ENCODE assay signal across 9 mouse cellular contexts in genomic region chr11:116222740-116223059, GRCm38 (mm10). TPM values are rescaled to one million over a fixed set of nuclear protein-coding genes. Genes with fewer than 3 reads are reported as not detected.
DNase-seq lines count a peak whose midpoint lies in the region; ATAC-seq and TF ChIP-seq lines count a peak whose summit lies in the region.
"Had no signal": no experiment of that assay in that cellular context is flagged by ENCODE, and none has a peak within 500 bp of the region (broad histone marks: within the 10 kb centered on the region; RNA-seq: fewer than 3 reads in every experiment).

No protein-coding gene starts in this region.

- no peaks in the 10 kb centered on the region for H3K9me3 ChIP-seq in kidney, postnatal 0 days (replicated peaks; ENCODE audit: low read length)
- H3K9me3 ChIP-seq in forebrain, embryonic 10.5 days, result peaks cover 18% of the 10 kb centered on the region
- H3K9me3 ChIP-seq in limb, embryonic 10.5 days (replicated peaks), result no peaks in the 10 kb centered on the region
- no peaks in the 10 kb centered on the region for H3K9me3 ChIP-seq in neural tube, embryonic 14.5 days (ENCODE audit: control insufficient read depth, low read length)

- H3K36me3 ChIP-seq in kidney, postnatal 0 days (ENCODE audit: insufficient read depth, low read length), result no peaks in the 10 kb centered on the region
- H3K36me3 ChIP-seq in forebrain, embryonic 10.5 days (replicated peaks), result peaks cover 8% of the 10 kb centered on the region
- peaks cover 20% of the 10 kb centered on the region; the same call in 1 of the 2 replicates for H3K36me3 ChIP-seq in limb, embryonic 10.5 days
- H3K36me3 ChIP-seq in neural tube, embryonic 14.5 days (ENCODE audit: control insufficient read depth, insufficient read depth, low read length), result no peaks in the 10 kb centered on the region

- no peak for TF ChIP-seq CTCF in kidney, postnatal 0 days (IDR thresholded peaks at IDR 0.05; ENCODE audit: low read depth)

- peak overlapping the region; percentile 63 for H3K4me2 ChIP-seq in kidney, postnatal 0 days (ENCODE audit: low read length)
- H3K4me2 ChIP-seq in neural tube, embryonic 14.5 days (ENCODE audit: low read depth, low read length), result peak overlapping the region; percentile 42

- H3K27ac ChIP-seq in kidney, postnatal 0 days, result no peak overlapping the region
- H3K27ac ChIP-seq in forebrain, embryonic 10.5 days, result peak overlapping the region; percentile 59
- peak overlapping the region; percentile 69 for H3K27ac ChIP-seq in limb, embryonic 10.5 days
- H3K27ac ChIP-seq in neural tube, embryonic 14.5 days (ENCODE audit: low read depth, low read length), result no peak overlapping the region

- WGBS in kidney, postnatal 0 days, result 19% methylated on average over 23 of the region's 23 CpGs
- WGBS in forebrain, embryonic 10.5 days, result 17% methylated on average over 23 of the region's 23 CpGs
- WGBS in limb, embryonic 10.5 days, result 12% methylated on average over 23 of the region's 23 CpGs
- WGBS in neural tube, embryonic 14.5 days, result 13% methylated on average over 23 of the region's 23 CpGs

- peak overlapping the region; percentile 33 for H3K4me3 ChIP-seq in kidney, postnatal 0 days (replicated peaks; ENCODE audit: low read depth, low read length)
- H3K4me3 ChIP-seq in forebrain, embryonic 10.5 days, result peak overlapping the region; percentile 52
- peak overlapping the region; percentile 48 for H3K4me3 ChIP-seq in limb, embryonic 10.5 days
- peak overlapping the region; percentile 20 for H3K4me3 ChIP-seq in neural tube, embryonic 14.5 days (ENCODE audit: low read depth, low read length)

- H3K27me3 ChIP-seq in kidney, postnatal 0 days (ENCODE audit: insufficient read depth, low read length), result no peaks in the 10 kb centered on the region
- peaks cover 65% of the 10 kb centered on the region for H3K27me3 ChIP-seq in forebrain, embryonic 10.5 days (ENCODE audit: poor library complexity, severe bottlenecking)
- peaks cover 57% of the 10 kb centered on the region for H3K27me3 ChIP-seq in limb, embryonic 10.5 days (ENCODE audit: low read depth, poor library complexity, severe bottlenecking)
- H3K27me3 ChIP-seq in neural tube, embryonic 14.5 days (ENCODE audit: control insufficient read depth, insufficient read depth, low read length), result peaks cover 27% of the 10 kb centered on the region

- ATAC-seq in kidney, postnatal 0 days (replicated peaks; ENCODE audit: low FRiP score, low read depth), result no peak
- no peak for ATAC-seq in neural tube, embryonic 14.5 days (ENCODE audit: low read depth)

- no peak for DNase-seq in kidney, postnatal 0 days (ENCODE audit: low spot score)
- no peak for DNase-seq in kidney, postnatal 14 days
- no peak for DNase-seq in forebrain, embryonic 10.5 days (ENCODE audit: extremely low spot score, low spot score)
- DNase-seq in limb, embryonic 10.5 days (ENCODE audit: low spot score), result peak; percentile 74
- no peak for DNase-seq in ovary, postnatal 14 days (ENCODE audit: low spot score)
- no peak for DNase-seq in right cerebral cortex, postnatal 14 days
- DNase-seq in testis, postnatal 10 days (ENCODE audit: low spot score), result no peak
- DNase-seq: gastrocnemius, postnatal 25 days had no signal

- H3K9ac ChIP-seq in kidney, postnatal 0 days (ENCODE audit: low read depth, low read length), result peak overlapping the region; percentile 46; the same call in 1 of the 2 replicates
- H3K9ac ChIP-seq in neural tube, embryonic 14.5 days (replicated peaks; ENCODE audit: low read depth, low read length), result no peak overlapping the region

- H3K4me1 ChIP-seq in kidney, postnatal 0 days (replicated peaks; ENCODE audit: insufficient read depth, low read length), result peaks cover 18% of the 10 kb centered on the region
- peaks cover 43% of the 10 kb centered on the region for H3K4me1 ChIP-seq in forebrain, embryonic 10.5 days
- H3K4me1 ChIP-seq in limb, embryonic 10.5 days, result peaks cover 39% of the 10 kb centered on the region
- H3K4me1 ChIP-seq in neural tube, embryonic 14.5 days (ENCODE audit: control insufficient read depth, insufficient read depth, low read length), result peaks cover 7% of the 10 kb centered on the region; the same call in 1 of the 2 replicates

RNA-seq across cellular contexts. Expression of gene Evpl, which starts 15.2 kb away (rescaled TPM):
- 3.9 and 4.1 TPM in 2 replicates for polyA plus RNA-seq in kidney, postnatal 0 days (2015; fragmentation: Nextera tagmentation; extraction: Ambion mirVana)
- 0.47 and 0.48 TPM in 2 replicates for polyA plus RNA-seq in forebrain, embryonic 10.5 days (2016; fragmentation: Nextera tagmentation; extraction: Ambion mirVana)
- polyA plus RNA-seq in limb, embryonic 10.5 days (2016; fragmentation: Nextera tagmentation; extraction: Ambion mirVana), result 1.4 and 1.7 TPM in 2 replicates
- polyA plus RNA-seq in neural tube, embryonic 14.5 days (2014; fragmentation: Nextera tagmentation; extraction: Ambion mirVana), result 0.53 and 0.62 TPM in 2 replicates

RNA-seq across cellular contexts. Expression of gene Acox1, which starts 23.9 kb away (rescaled TPM):
- 55.5 and 64.0 TPM in 2 replicates for polyA plus RNA-seq in kidney, postnatal 0 days (2015; fragmentation: Nextera tagmentation; extraction: Ambion mirVana)
- polyA plus RNA-seq in forebrain, embryonic 10.5 days (2016; fragmentation: Nextera tagmentation; extraction: Ambion mirVana), result 19.8 and 19.9 TPM in 2 replicates
- 13.0 and 16.7 TPM in 2 replicates for polyA plus RNA-seq in limb, embryonic 10.5 days (2016; fragmentation: Nextera tagmentation; extraction: Ambion mirVana)
- polyA plus RNA-seq in neural tube, embryonic 14.5 days (2014; fragmentation: Nextera tagmentation; extraction: Ambion mirVana), result 65.6 and 78.5 TPM in 2 replicates

RNA-seq across cellular contexts. Expression of gene Ten1, which starts 24.0 kb away (rescaled TPM):
- 44.0 and 47.2 TPM in 2 replicates for polyA plus RNA-seq in kidney, postnatal 0 days (2015; fragmentation: Nextera tagmentation; extraction: Ambion mirVana)
- 51.7 and 57.1 TPM in 2 replicates for polyA plus RNA-seq in forebrain, embryonic 10.5 days (2016; fragmentation: Nextera tagmentation; extraction: Ambion mirVana)
- polyA plus RNA-seq in limb, embryonic 10.5 days (2016; fragmentation: Nextera tagmentation; extraction: Ambion mirVana), result 61.5 and 65.4 TPM in 2 replicates
- 82.0 and 96.1 TPM in 2 replicates for polyA plus RNA-seq in neural tube, embryonic 14.5 days (2014; fragmentation: Nextera tagmentation; extraction: Ambion mirVana)

RNA-seq across cellular contexts. Expression of gene Srp68, which starts 51.3 kb away (rescaled TPM):
- polyA plus RNA-seq in kidney, postnatal 0 days (2015; fragmentation: Nextera tagmentation; extraction: Ambion mirVana), result 62.1 and 69.1 TPM in 2 replicates
- polyA plus RNA-seq in forebrain, embryonic 10.5 days (2016; fragmentation: Nextera tagmentation; extraction: Ambion mirVana), result 99.3 and 105 TPM in 2 replicates
- polyA plus RNA-seq in limb, embryonic 10.5 days (2016; fragmentation: Nextera tagmentation; extraction: Ambion mirVana), result 121 and 123 TPM in 2 replicates
- polyA plus RNA-seq in neural tube, embryonic 14.5 days (2014; fragmentation: Nextera tagmentation; extraction: Ambion mirVana), result 52.0 and 57.2 TPM in 2 replicates

RNA-seq across cellular contexts. Expression of gene Fbf1, which starts 54.7 kb away (rescaled TPM):
- 16.8 and 20.0 TPM in 2 replicates for polyA plus RNA-seq in kidney, postnatal 0 days (2015; fragmentation: Nextera tagmentation; extraction: Ambion mirVana)
- 63.5 and 67.7 TPM in 2 replicates for polyA plus RNA-seq in forebrain, embryonic 10.5 days (2016; fragmentation: Nextera tagmentation; extraction: Ambion mirVana)
- 51.7 and 56.8 TPM in 2 replicates for polyA plus RNA-seq in limb, embryonic 10.5 days (2016; fragmentation: Nextera tagmentation; extraction: Ambion mirVana)
- polyA plus RNA-seq in neural tube, embryonic 14.5 days (2014; fragmentation: Nextera tagmentation; extraction: Ambion mirVana), result 42.2 and 42.9 TPM in 2 replicates

Comparison
In these comparisons a context has a peak if more than half of its experiments do, and no peak if none do; other contexts are left out.
1. H3K27ac ChIP-seq: peak in forebrain, embryonic 10.5 days (single experiment) and limb, embryonic 10.5 days (single experiment); none in kidney, postnatal 0 days (single experiment) and neural tube, embryonic 14.5 days (single experiment).
2. Peak in every context shown above with its lines, with median percentiles within 50 percentile points of each other: H3K4me3 ChIP-seq.